Mouse (Mus musculus) ES-Bruce4 (cell line): ENCODE results near the gene Gm3233. TPM values are rescaled to one million over a fixed set of nuclear protein-coding genes. Genes with fewer than 3 reads are reported as not detected.
"Not testable (repeated sequence)": the region's sequence is repeated elsewhere in the genome, so short reads cannot be mapped to it uniquely, and the experiment has no call there.

ENCODE experiments used
- H3K27ac ChIP-seq: 2 replicates; pipeline ENCODE4 v1.5.1; 2012; ENCODE audit warnings: low read length, inconsistent platforms; ENCODE audit not compliant: insufficient read depth
- H3K27me3 ChIP-seq: 2 replicates; pipeline ENCODE4 v1.6.1; 2012; ENCODE audit warnings: mild to moderate bottlenecking, low read length, inconsistent platforms; ENCODE audit not compliant: control insufficient read depth, poor library complexity, insufficient read depth, severe bottlenecking
- H3K36me3 ChIP-seq: 2 replicates; pipeline ENCODE4 v1.6.1; 2012; ENCODE audit warnings: inconsistent platforms, mild to moderate bottlenecking, low read length, moderate library complexity; ENCODE audit not compliant: control insufficient read depth, poor library complexity, insufficient read depth, severe bottlenecking
- H3K4me1 ChIP-seq: one replicate; pipeline ENCODE4 v1.8.1; 2011; ENCODE audit warnings: low read length; ENCODE audit not compliant: control insufficient read depth, insufficient read depth
- H3K4me3 ChIP-seq: 2 replicates; pipeline ENCODE4 v1.5.1; 2011; ENCODE audit warnings: low read depth, mild to moderate bottlenecking, low read length
- H3K9ac ChIP-seq: 2 replicates; pipeline ENCODE4 v1.6.1; 2012; ENCODE audit warnings: low read depth, mild to moderate bottlenecking, inconsistent platforms; ENCODE audit not compliant: poor library complexity, severe bottlenecking
- H3K9me3 ChIP-seq: replicated peaks from 2 replicates; pipeline ENCODE4 v1.6.1; 2012; ENCODE audit warnings: mild to moderate bottlenecking, low read length, inconsistent platforms; ENCODE audit not compliant: control insufficient read depth, poor library complexity, insufficient read depth, severe bottlenecking
- CTCF ChIP-seq: IDR thresholded peaks from one replicate; pipeline ENCODE4 v1.8.1; 2011; ENCODE audit warnings: low read depth, low read length
- EP300 ChIP-seq: IDR thresholded peaks from 2 replicates; pipeline ENCODE4 v1.6.1; 2011; ENCODE audit warnings: low read depth, low read length; ENCODE audit not compliant: insufficient read depth
- POLR2A ChIP-seq: IDR thresholded peaks from one replicate; pipeline ENCODE4 v1.8.1; 2011; ENCODE audit warnings: low read length; ENCODE audit not compliant: insufficient read depth
- polyA plus RNA-seq: library from polyadenylated mRNA; stranded (reverse); fragments of >200 nt; gene quantifications from 2 replicates; pipeline ENCODE4 v1.2.4, GENCODE M21; 2011; ENCODE audit warnings: low read depth; ENCODE audit not compliant: missing spikeins, insufficient read depth, insufficient read length

Gene Gm3233
- polyA plus RNA-seq, 1 experiment, result not detected

DNA sequence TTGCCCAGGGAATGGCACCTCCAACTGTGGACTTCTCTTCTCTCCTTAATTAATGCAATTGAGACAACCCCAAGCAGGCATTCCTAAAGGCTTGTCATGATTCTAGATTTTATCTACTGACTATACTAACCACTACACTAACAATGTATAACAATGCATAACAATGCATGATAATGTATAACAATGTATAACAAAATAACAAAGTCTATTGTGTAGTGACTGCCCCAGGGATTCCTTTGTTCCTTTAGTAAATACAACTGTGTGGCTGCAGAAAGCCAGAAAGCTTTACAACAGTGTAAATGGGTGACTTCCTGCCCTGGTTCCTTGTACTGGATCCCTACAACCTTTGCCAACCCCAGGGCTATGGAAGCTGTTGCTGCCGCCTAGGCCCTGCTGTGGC is 23.6 kb downstream of the Gm3233 start:
- Histone ChIP-seq H3K4me3 (no peak overlapping the region), H3K4me1 (no peaks in the 10 kb centered on the region), H3K27me3 (no peaks in the 10 kb centered on the region), H3K27ac (no peak overlapping the region), H3K36me3 (no peaks in the 10 kb centered on the region), H3K9ac (no peak overlapping the region), H3K9me3 (no peaks in the 10 kb centered on the region)
- TF ChIP-seq CTCF (no peak), EP300 (no peak), POLR2A (no peak)

GRCm38 (mm10) chr10:77729241-77729640 is 30.2 kb downstream of the Gm3233 start:
- no peaks in the 10 kb centered on the region for H3K4me1 ChIP-seq
- no peak for TF ChIP-seq EP300
- TF ChIP-seq CTCF, result peak; percentile 93
- H3K9ac ChIP-seq, result no peak overlapping the region
- no peaks in the 10 kb centered on the region for H3K27me3 ChIP-seq
- H3K27ac ChIP-seq, result no peak overlapping the region
- no peaks in the 10 kb centered on the region for H3K9me3 ChIP-seq
- no peak overlapping the region for H3K4me3 ChIP-seq
- H3K36me3 ChIP-seq, result no peaks in the 10 kb centered on the region

GRCm38 (mm10) chr10:77728280-77728679 is 31.2 kb downstream of the Gm3233 start:
- Histone ChIP-seq H3K4me3 (no peak overlapping the region), H3K9ac (no peak overlapping the region), H3K4me1 (no peaks in the 10 kb centered on the region), H3K27ac (no peak overlapping the region), H3K27me3 (no peaks in the 10 kb centered on the region), H3K36me3 (no peaks in the 10 kb centered on the region), H3K9me3 (no peaks in the 10 kb centered on the region)
- no peak for TF ChIP-seq POLR2A
- TF ChIP-seq CTCF, result peak; percentile 34

DNA sequence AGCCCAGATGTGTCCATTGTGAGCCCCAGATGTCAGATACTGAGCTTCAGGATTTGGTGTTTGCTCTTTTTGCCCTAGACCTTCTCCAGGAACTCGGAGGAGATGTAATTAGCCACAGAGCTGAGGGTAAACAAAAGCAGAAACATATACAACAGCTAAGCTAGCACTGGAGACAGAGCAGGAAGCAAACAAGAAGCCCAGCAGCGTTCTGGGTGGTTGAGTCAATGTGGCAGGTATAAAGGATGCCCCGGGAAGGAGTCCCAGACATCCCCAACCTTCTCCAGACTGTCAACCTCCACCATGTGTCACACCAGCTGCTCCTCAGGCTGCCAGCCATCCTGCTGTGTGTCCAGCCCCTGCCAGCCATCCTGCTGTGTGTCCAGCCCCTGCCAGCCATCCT is 33.3 kb downstream of the Gm3233 start, which contains the start of gene Gm10100:
Gene Gm10100, plus strand, starts transcription at position 301 of the 400 bp plus-strand sequence.
- no peaks in the 10 kb centered on the region; the same call in 1 of the 2 replicates for H3K9me3 ChIP-seq
- H3K27me3 ChIP-seq, result no peaks in the 10 kb centered on the region
- H3K27ac ChIP-seq, result no peak within 1 kb of the TSS
- H3K4me1 ChIP-seq, result no peaks in the 10 kb centered on the region
- no peak within 1 kb of the TSS for H3K9ac ChIP-seq
- H3K36me3 ChIP-seq, result no peaks in the 10 kb centered on the region
- no peak for TF ChIP-seq POLR2A
- no peak for TF ChIP-seq EP300
- no peak for TF ChIP-seq CTCF
- no peak within 1 kb of the TSS for H3K4me3 ChIP-seq

- Histone ChIP-seq H3K4me3 (no peak overlapping the region), H3K9me3 (no peaks in the 10 kb centered on the region; the same call in 1 of the 2 replicates), H3K36me3 (no peaks in the 10 kb centered on the region), H3K27ac (no peak overlapping the region), H3K27me3 (no peaks in the 10 kb centered on the region), H3K4me1 (no peaks in the 10 kb centered on the region), H3K9ac (no peak overlapping the region)
- TF ChIP-seq EP300 (no peak), POLR2A (no peak), CTCF (peak; percentile 66)
These were observed 34.6 kb downstream of the Gm3233 start for GRCm38 (mm10) chr10:77724855-77725254.

- not testable (repeated sequence) for H3K27me3 ChIP-seq, H3K4me3 ChIP-seq, H3K27ac ChIP-seq, H3K36me3 ChIP-seq, H3K9ac ChIP-seq, H3K4me1 ChIP-seq, H3K9me3 ChIP-seq
These were observed 39.2 kb downstream of the Gm3233 start, which contains the start of gene Krtap12-1 for GRCm38 (mm10) chr10:77720299-77720698. Gene Krtap12-1, plus strand, starts transcription at chr10:77720599.
